Mouse (Mus musculus): ENCODE measurements around the gene Tmem266. TPM values are rescaled to one million over a fixed set of nuclear protein-coding genes. Genes with fewer than 3 reads are reported as not detected.
A peak's percentile ranks its signal among the peaks of the same experiment; 100 is the strongest.

Gene Tmem266
- polyA plus RNA-seq, 1 experiment, result 6.3 TPM

- H3K27ac ChIP-seq (ENCODE audit: insufficient read depth, low read length), result no peak overlapping the region
- H3K4me3 ChIP-seq (ENCODE audit: insufficient read depth, low read length), result no peak overlapping the region
- TF ChIP-seq CTCF (IDR thresholded peaks at IDR 0.05; ENCODE audit: extremely low read depth, insufficient read depth, low read length), result no peak
- no peak for TF ChIP-seq POLR2A (IDR thresholded peaks at IDR 0.05; ENCODE audit: extremely low read depth, insufficient read depth, low read length)
- peaks cover 4% of the 10 kb centered on the region; the same call in 1 of the 2 replicates for H3K4me1 ChIP-seq (ENCODE audit: control insufficient read depth, insufficient read depth, low read length)
Measured at GRCm38 (mm10) chr9:55357164-55357563, 30.5 kb downstream of the Tmem266 start.

GRCm38 (mm10) chr9:55360372-55360771 is 33.7 kb downstream of the Tmem266 start:
- Histone ChIP-seq H3K4me3 (ENCODE audit: insufficient read depth, low read length) (no peak overlapping the region), H3K4me1 (ENCODE audit: control insufficient read depth, insufficient read depth, low read length) (peaks cover under 1% of the 10 kb centered on the region; the same call in 1 of the 2 replicates), H3K27ac (ENCODE audit: insufficient read depth, low read length) (no peak overlapping the region)
- TF ChIP-seq POLR2A (IDR thresholded peaks at IDR 0.05; ENCODE audit: extremely low read depth, insufficient read depth, low read length) (no peak), CTCF (IDR thresholded peaks at IDR 0.05; ENCODE audit: extremely low read depth, insufficient read depth, low read length) (no peak)

GRCm38 (mm10) chr9:55360861-55361260 is 34.1 kb downstream of the Tmem266 start:
- Histone ChIP-seq H3K27ac (ENCODE audit: insufficient read depth, low read length) (no peak overlapping the region), H3K4me3 (ENCODE audit: insufficient read depth, low read length) (no peak overlapping the region), H3K4me1 (ENCODE audit: control insufficient read depth, insufficient read depth, low read length) (no peaks in the 10 kb centered on the region)
- no peak for TF ChIP-seq POLR2A (IDR thresholded peaks at IDR 0.05; ENCODE audit: extremely low read depth, insufficient read depth, low read length)
- no peak for TF ChIP-seq CTCF (IDR thresholded peaks at IDR 0.05; ENCODE audit: extremely low read depth, insufficient read depth, low read length)

GRCm38 (mm10) chr9:55361969-55362368 is 35.3 kb downstream of the Tmem266 start:
- Histone ChIP-seq H3K27ac (ENCODE audit: insufficient read depth, low read length) (no peak overlapping the region), H3K4me3 (ENCODE audit: insufficient read depth, low read length) (no peak overlapping the region), H3K4me1 (ENCODE audit: control insufficient read depth, insufficient read depth, low read length) (no peaks in the 10 kb centered on the region)
- TF ChIP-seq CTCF (IDR thresholded peaks at IDR 0.05; ENCODE audit: extremely low read depth, insufficient read depth, low read length), result no peak
- no peak for TF ChIP-seq POLR2A (IDR thresholded peaks at IDR 0.05; ENCODE audit: extremely low read depth, insufficient read depth, low read length)

GRCm38 (mm10) chr9:55363707-55364106 is 37.0 kb downstream of the Tmem266 start:
- no peaks in the 10 kb centered on the region for H3K4me1 ChIP-seq (ENCODE audit: control insufficient read depth, insufficient read depth, low read length)
- TF ChIP-seq CTCF (IDR thresholded peaks at IDR 0.05; ENCODE audit: extremely low read depth, insufficient read depth, low read length), result no peak
- TF ChIP-seq POLR2A (IDR thresholded peaks at IDR 0.05; ENCODE audit: extremely low read depth, insufficient read depth, low read length), result no peak
- no peak overlapping the region for H3K27ac ChIP-seq (ENCODE audit: insufficient read depth, low read length)
- H3K4me3 ChIP-seq (ENCODE audit: insufficient read depth, low read length), result no peak overlapping the region

- H3K4me1 ChIP-seq (ENCODE audit: control insufficient read depth, insufficient read depth, low read length), result no peaks in the 10 kb centered on the region
- H3K4me3 ChIP-seq (ENCODE audit: insufficient read depth, low read length), result no peak overlapping the region
- TF ChIP-seq POLR2A (IDR thresholded peaks at IDR 0.05; ENCODE audit: extremely low read depth, insufficient read depth, low read length), result no peak
- TF ChIP-seq CTCF (IDR thresholded peaks at IDR 0.05; ENCODE audit: extremely low read depth, insufficient read depth, low read length), result no peak
- H3K27ac ChIP-seq (ENCODE audit: insufficient read depth, low read length), result no peak overlapping the region
Measured at GRCm38 (mm10) chr9:55368011-55368410, 41.3 kb downstream of the Tmem266 start.

- H3K27ac ChIP-seq (ENCODE audit: insufficient read depth, low read length), result no peak overlapping the region
- TF ChIP-seq CTCF (IDR thresholded peaks at IDR 0.05; ENCODE audit: extremely low read depth, insufficient read depth, low read length), result no peak
- no peak for TF ChIP-seq POLR2A (IDR thresholded peaks at IDR 0.05; ENCODE audit: extremely low read depth, insufficient read depth, low read length)
- H3K4me1 ChIP-seq (ENCODE audit: control insufficient read depth, insufficient read depth, low read length), result no peaks in the 10 kb centered on the region
- no peak overlapping the region for H3K4me3 ChIP-seq (ENCODE audit: insufficient read depth, low read length)
Measured at GRCm38 (mm10) chr9:55371908-55372307, 45.2 kb downstream of the Tmem266 start.

- no peaks in the 10 kb centered on the region for H3K4me1 ChIP-seq (ENCODE audit: control insufficient read depth, insufficient read depth, low read length)
- TF ChIP-seq CTCF (IDR thresholded peaks at IDR 0.05; ENCODE audit: extremely low read depth, insufficient read depth, low read length), result no peak
- TF ChIP-seq POLR2A (IDR thresholded peaks at IDR 0.05; ENCODE audit: extremely low read depth, insufficient read depth, low read length), result no peak
- no peak overlapping the region for H3K27ac ChIP-seq (ENCODE audit: insufficient read depth, low read length)
- no peak overlapping the region for H3K4me3 ChIP-seq (ENCODE audit: insufficient read depth, low read length)
Measured at GRCm38 (mm10) chr9:55377603-55378250, 51.0 kb downstream of the Tmem266 start.

- Histone ChIP-seq H3K27ac (ENCODE audit: insufficient read depth, low read length) (no peak overlapping the region), H3K4me3 (ENCODE audit: insufficient read depth, low read length) (no peak overlapping the region), H3K4me1 (ENCODE audit: control insufficient read depth, insufficient read depth, low read length) (no peaks in the 10 kb centered on the region)
- TF ChIP-seq CTCF (IDR thresholded peaks at IDR 0.05; ENCODE audit: extremely low read depth, insufficient read depth, low read length), result no peak
- no peak for TF ChIP-seq POLR2A (IDR thresholded peaks at IDR 0.05; ENCODE audit: extremely low read depth, insufficient read depth, low read length)
Measured at GRCm38 (mm10) chr9:55381456-55381855, 54.7 kb downstream of the Tmem266 start.

GRCm38 (mm10) chr9:55382441-55382840 is 55.7 kb downstream of the Tmem266 start:
- TF ChIP-seq POLR2A (IDR thresholded peaks at IDR 0.05; ENCODE audit: extremely low read depth, insufficient read depth, low read length) (no peak), CTCF (IDR thresholded peaks at IDR 0.05; ENCODE audit: extremely low read depth, insufficient read depth, low read length) (peak; percentile 38)
- Histone ChIP-seq H3K4me3 (ENCODE audit: insufficient read depth, low read length) (no peak overlapping the region), H3K4me1 (ENCODE audit: control insufficient read depth, insufficient read depth, low read length) (no peaks in the 10 kb centered on the region), H3K27ac (ENCODE audit: insufficient read depth, low read length) (no peak overlapping the region)

All from cortical plate, adult 2 months (tissue).